Mouse (Mus musculus): ENCODE measurements at regions not wholly inside any gene's neighbourhood (a gene's known extent, or its start where the extent isn't known, plus 50 kb on each side); places are given as distances from the start of the nearest gene placed in this dataset.

DNA sequence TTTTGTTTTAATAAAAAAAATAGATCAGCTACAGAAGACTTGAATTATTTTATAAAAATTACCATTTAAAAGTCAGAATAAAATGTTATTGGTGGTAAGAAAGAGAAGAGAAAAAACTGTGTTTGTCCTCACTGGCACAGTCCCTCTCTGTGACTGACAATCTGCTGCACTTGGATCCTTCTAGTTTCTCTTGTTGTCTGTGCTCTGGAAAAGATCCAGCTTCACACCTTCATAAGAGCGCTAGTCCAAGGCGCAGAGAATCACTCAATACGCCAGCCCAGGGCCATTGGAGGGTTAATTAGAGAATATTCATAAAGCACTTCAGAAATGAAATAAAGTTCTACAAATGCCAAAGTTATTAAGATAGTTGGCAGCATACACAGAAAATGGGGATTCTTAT is 153.8 kb downstream of the Lmbrd1 start:
- DNase-seq (ENCODE audit: low spot score in 2 of 2): no peak

DNA sequence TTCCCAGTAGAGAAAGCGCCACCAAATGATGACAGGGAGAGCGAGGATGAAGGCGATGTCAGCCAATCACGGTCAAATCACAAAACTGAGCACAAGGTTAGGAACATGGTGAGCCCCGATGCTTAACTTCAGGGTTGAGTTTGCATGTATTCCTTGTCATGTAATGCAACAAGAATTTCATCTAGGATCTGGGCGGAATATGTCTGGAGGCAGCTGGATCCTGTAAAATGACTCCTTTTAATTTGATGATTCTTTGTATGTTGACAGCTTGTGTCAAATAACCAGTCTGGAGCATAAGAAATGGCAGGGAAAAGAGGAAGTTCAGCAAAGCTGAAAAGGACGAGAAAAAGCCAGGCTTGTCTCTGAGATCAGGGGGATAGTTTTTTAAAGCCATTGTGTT is 188.4 kb downstream of the Lmbrd1 start:
- DNase-seq (ENCODE audit: low spot score in 2 of 2): no peak

DNA sequence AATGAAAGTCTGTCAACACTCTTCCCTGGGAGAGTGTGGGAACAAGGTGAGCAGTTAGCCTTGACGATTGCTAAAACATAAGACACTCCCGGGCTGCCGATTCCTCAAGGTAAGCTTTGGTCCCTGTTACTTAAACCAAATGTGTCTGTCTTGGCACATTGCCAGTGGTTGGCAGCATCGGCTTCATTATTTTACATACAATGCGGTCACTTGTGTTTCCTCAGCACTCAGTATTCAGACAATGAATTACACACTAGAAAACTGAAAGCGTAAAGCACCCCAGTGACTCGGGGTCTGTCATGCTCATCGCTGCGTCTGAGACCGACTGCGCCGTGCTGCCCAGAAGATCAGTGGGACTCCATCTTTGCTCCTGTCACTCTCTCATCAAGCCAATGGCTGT is 191.3 kb downstream of the Lmbrd1 start:
- DNase-seq (ENCODE audit: low spot score in 2 of 2): peak; percentile 10 to 11

DNA sequence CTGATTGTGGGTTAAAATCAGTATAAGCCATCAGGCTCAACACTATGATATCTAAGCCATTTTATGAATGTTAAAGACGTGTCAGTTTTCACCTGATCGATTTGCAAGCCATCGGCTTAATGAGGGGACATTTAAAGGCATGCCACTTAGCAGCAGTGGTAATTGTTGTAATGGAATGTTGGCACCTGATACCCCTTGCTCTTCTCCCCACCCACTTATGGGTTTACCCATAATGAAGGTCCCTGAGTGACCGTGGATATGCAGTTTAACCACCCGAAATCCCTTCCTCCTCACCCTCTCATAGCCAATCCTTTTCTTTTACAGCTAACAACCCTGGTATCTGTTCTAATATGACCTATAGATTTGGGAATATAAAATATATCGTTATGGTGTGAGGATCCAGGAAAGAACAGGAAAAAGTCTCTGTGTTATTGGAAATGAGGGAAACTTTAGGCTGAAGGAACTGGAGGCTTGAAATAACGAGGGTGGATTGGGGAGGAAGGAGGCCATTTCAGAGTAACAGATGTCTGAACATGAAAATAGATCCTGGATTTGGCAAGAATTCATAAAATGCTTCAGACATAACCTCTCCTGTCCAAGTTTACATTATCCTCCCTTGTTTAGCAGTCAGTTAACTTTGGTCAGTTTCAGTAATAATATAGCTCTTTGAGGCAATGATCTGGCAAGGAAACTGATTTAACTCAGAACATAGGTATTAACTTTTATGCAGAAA is 192.4 kb downstream of the Lmbrd1 start:
- no peak for DNase-seq (ENCODE audit: low spot score in 2 of 2)

DNA sequence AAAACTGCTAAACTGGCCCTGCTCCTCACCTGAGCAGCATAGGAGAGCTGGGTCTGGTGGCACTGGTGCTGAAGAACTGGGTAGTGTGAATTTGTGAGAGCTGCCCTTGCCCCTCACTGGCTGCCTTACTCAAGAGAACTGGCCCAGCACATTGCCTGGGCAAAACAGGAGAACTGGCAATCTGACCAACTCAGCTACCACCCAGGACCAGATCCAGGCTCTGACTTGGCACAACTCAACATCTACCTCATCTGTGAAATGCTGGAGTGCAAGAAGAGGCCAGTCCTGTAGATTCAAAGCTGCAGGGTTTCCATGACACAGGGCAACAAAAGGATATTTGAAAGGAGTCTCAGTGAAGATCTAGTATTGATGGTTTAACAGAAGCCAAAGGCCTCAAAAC is 198.6 kb downstream of the Lmbrd1 start:
- DNase-seq (ENCODE audit: low spot score in 2 of 2): no peak

DNA sequence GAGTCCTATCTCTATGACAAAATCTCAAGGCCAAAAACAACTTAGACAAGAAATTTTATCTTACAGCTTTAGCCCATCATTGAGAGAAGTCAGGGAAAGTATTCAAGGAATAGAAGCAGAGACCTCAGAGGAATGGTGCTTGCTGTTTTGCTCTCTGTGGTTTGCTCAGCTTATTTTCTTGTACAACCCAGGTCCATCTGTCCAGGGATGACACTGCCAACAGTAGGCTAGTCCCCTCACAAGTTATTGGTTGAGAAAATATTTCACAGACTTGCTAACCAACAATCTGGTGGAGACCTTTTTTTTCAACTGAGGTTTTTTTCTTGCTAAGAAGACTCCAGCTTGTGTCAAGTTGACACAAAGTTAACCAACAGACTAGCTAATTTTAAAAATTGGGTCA is 205.2 kb downstream of the Lmbrd1 start:
- no peak for DNase-seq (ENCODE audit: low spot score in 2 of 2)

DNA sequence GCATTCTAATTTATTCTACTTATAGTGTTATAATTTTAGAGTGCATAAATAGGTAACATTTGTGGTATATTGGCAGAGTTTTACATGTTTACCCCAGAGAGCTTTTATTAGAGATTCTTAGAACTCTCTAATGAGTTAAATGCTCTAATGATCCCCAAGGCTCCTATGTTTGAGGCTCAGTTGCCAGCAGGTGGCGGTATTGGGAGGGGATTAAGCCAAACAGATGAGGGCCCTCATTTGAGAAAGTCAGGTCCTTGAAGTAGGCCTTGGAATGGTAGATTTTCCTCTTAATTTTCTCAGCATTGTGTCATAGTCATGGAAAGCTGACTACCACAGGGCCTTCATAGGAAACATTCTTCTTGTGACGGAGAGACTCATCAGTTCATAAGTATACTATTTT is 222.8 kb downstream of the Lmbrd1 start:
- peak; percentile 46 to 64 for DNase-seq (ENCODE audit: low spot score in 2 of 2)

DNA sequence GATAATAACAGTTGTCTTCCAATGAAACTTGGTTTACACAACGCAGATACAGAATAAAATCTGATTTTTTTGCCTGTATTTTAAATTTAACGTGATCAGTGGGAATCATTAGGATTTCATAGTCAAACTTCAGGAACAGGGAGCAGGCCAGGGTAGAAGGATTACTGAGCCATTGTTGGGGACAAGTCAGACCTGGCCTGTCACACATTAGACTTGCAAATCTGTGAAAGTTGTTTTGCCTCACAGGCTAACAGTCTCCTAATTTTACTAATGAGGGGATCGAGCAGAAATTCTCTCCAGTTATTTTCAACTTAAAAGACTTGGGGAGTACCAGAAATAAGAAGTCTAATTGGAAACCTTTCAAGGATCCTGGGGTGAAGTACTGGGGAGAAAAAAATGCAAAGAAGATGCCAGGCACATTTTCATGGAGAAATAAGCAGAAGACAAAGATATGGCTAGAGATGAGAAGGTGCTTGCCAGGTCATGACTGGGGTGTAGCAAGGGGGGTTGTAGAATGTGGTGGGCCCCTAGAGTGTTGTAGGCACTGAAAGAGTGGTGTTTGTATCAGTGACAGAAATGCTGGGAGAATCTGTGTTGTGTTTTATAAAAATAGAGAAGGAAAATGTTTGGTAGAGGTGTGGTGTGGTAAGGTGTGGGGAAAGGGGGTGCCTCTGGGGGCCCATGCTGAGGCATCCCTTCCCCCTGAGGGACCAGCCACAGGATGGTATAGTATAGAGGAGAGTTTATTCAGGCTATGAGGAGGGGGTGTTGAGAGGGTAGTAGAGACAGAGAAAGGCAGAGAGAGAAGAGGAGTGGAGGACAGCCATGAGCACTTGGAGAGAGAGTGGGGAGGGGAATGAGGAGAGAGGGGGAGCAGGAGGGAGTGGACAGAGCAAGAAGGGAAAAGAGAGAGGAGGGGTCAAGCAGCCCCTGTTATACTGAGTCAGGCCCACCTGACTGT is 260.2 kb downstream of the Lmbrd1 start:
- DNase-seq (ENCODE audit: low spot score in 2 of 2): no peak

DNA sequence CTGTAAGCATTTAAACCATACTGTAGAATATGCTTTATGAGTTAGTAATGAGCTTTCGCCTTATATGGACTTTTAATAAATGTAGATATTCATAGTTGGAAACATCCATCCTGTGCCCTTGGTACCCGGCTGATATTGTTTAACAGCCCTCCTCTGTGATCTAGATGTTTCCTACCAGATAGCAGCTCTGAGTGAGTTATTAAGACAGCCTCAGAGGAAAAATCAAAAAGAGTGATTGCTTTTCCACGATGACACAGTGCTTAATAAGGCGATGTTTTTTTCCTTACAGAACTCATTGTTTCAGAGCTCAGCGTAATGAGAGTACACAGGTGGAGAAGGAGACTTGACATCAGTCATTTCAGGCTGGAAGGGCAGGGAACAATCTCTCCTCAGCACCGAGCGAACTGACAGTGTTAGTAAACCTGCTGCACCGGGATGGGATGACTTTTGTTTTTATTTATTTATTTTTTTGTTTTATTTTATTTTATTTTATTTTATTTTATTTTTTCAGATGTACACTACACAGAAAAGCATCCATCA is 264.4 kb downstream of the Lmbrd1 start:
- no peak for DNase-seq (ENCODE audit: low spot score in 2 of 2)

DNA sequence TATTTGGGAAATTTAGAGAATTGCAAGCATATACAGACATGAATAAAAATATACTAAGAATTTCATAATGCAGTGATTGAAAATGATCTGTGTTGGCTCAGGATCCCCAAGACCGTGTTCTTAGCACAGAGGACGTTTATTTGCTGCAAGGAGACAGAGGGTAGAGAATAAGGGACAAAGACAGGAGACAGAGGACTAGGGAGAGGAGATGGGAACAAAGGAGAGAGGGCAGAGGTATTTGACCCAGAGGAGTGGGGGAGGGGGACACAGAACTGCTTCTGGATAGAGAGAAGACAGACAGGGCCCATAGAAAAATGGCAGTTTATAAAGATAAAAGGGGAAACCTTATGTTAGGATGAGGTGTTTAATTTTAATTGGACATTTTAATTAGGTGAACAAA is 265.0 kb downstream of the Lmbrd1 start:
- no peak for DNase-seq (ENCODE audit: low spot score in 2 of 2)

DNA sequence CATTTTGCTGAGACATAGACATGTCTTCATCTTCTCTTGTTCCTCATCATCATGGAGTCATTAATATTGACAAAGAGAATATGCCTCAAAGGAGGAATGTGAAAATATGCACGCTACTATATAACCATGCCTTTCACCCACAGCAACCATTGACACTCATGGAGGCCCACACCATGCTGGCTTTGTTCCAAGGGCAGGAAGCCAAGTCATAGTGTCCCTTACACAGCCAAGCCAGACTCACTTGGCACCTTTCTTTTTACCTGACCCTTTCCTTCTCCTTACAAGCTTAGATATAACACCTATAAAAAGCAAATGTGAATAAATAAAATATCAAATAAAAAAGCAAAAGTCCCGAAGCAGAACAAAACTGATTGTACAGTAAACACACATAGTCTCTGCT is 294.3 kb downstream of the Lmbrd1 start:
- no peak for DNase-seq (ENCODE audit: low spot score in 2 of 2)

DNA sequence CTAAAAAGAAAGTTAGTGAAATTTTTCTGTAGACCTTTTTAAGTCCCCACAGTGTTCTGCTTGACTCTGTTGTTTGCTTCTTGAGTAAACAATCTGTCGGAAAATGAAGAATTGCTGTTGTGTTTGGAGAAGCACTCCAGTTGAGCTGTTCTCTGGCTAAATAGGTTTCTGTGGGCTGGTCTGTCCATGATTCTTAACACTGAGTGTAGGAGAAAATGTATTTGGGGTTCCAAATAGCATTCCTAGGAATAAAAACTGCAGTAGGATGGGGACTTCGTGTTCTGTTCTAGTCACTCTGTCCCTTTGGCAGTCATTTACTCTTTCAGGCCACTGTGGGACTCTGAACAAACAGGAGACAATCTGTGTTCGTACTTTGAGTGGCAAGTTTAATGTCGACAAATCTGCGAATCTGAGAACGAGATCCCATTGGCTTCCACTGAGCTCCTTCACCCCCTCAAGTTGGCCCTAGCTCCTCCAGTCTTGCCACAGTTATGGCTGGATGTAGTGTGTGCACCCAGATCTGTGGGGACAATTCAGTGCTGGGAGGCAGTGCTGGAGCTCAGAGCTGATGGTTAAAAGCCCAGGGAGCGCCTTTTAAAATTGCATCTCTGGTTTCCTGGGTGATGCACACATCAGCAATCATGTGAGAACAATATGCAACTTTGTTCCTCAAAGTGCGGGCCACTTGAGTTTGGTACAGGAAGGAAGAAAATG is 330.2 kb downstream of the Lmbrd1 start:
- no peak for DNase-seq (ENCODE audit: low spot score in 2 of 2)

DNA sequence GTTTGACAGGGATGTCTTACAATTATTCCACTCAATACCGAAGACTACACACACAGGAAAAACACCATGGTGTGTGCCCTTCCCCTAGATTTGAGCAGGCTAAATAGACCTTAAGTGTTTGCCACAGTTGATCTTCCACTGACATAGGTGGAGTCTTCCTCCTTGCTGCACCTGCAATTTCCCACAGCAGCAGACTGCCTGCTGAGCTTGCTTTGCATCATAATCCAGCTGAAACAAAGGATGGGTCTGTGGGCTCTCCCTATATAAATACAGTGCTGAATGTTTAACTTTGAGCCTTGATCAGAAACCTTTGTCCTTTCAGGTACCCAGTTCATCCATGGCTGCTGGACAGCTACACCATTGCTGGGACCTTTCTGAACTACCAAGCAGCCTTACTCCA is 334.3 kb downstream of the Lmbrd1 start:
- DNase-seq (ENCODE audit: low spot score in 2 of 2): no peak
